Mouse (Mus musculus) ES-E14 (cell line): Measurements from ENCODE around the gene Mrln. TPM values are rescaled to one million over a fixed set of nuclear protein-coding genes. Genes with fewer than 3 reads are reported as not detected.

Experiments used
- DNase-seq: peaks from one replicate; pipeline ENCODE4 v3.0.0-alpha.2; 2013; ENCODE audit warnings: low read depth, low spot score
- H3K27ac ChIP-seq: 2 replicates; pipeline ENCODE4 v1.5.1; 2012; ENCODE audit warnings: low read depth, mild to moderate bottlenecking, low read length, moderate library complexity, mixed read lengths; ENCODE audit not compliant: poor library complexity, insufficient read depth, severe bottlenecking
- H3K36me3 ChIP-seq: 2 replicates; pipeline ENCODE4 v1.6.1; 2012; ENCODE audit warnings: mild to moderate bottlenecking, low read length, moderate library complexity, mixed read lengths; ENCODE audit not compliant: control insufficient read depth, poor library complexity, insufficient read depth, severe bottlenecking
- H3K4me1 ChIP-seq, 2 experiments: fragments of 150-350 bp in 1 of 2; sonication (generic) in 1 of 2; 2 replicates each; pipeline ENCODE4 v1.6.1; 2012; ENCODE audit warnings: low read length in 2 of 2, mild to moderate bottlenecking in 1 of 2, mixed read lengths in 1 of 2; ENCODE audit not compliant: control insufficient read depth in 2 of 2, insufficient read depth in 2 of 2, poor library complexity in 1 of 2
- H3K4me3 ChIP-seq, 2 experiments: fragments of 150-350 bp in 1 of 2; sonication (generic) in 1 of 2; 2 replicates each; pipeline ENCODE4 v1.5.1; 2012; ENCODE audit warnings: low read length in 2 of 2, low read depth in 1 of 2, mild to moderate bottlenecking in 1 of 2, mixed read lengths in 1 of 2; ENCODE audit not compliant: insufficient read depth in 1 of 2, poor library complexity in 1 of 2, severe bottlenecking in 1 of 2
- H3K9ac ChIP-seq: 2 replicates; pipeline ENCODE4 v1.6.1; 2012; ENCODE audit warnings: low read depth, mild to moderate bottlenecking, low read length, mixed read lengths; ENCODE audit not compliant: poor library complexity, insufficient read depth, severe bottlenecking
- H3K9me3 ChIP-seq: fragments of 150-350 bp; sonication (generic); 2 replicates; pipeline ENCODE4 v1.6.1; 2012; ENCODE audit warnings: low read depth, mild to moderate bottlenecking, low read length; ENCODE audit not compliant: control insufficient read depth, insufficient read depth
- CHD2 ChIP-seq: IDR thresholded peaks from 2 replicates; pipeline ENCODE4 v1.6.1; 2014; ENCODE audit warnings: mild to moderate bottlenecking, low read depth, low read length, inconsistent platforms
- HCFC1 ChIP-seq: IDR thresholded peaks from 2 replicates; pipeline ENCODE4 v1.6.1; 2012; ENCODE audit warnings: low read length, inconsistent platforms, borderline replicate concordance; ENCODE audit not compliant: insufficient read depth
- MAFK ChIP-seq: IDR thresholded peaks from 2 replicates; pipeline ENCODE4 v1.6.1; 2014; ENCODE audit warnings: mild to moderate bottlenecking, low read depth, low read length, inconsistent platforms; ENCODE audit not compliant: insufficient read depth
- ZC3H11A ChIP-seq: IDR thresholded peaks from 2 replicates; pipeline ENCODE4 v1.6.1; 2012; ENCODE audit warnings: low read depth, mild to moderate bottlenecking, inconsistent platforms, low read length, borderline replicate concordance
- ZNF384 ChIP-seq: IDR thresholded peaks from 2 replicates; pipeline ENCODE4 v1.6.1; 2012; ENCODE audit warnings: low read depth, low read length, inconsistent platforms
- in situ Hi-C, 2 experiments: fragments of 600-800 bp; cut with MboI; formaldehyde crosslinking; loops; one replicate each; pipeline ENCODE4 v1.15.1; 2025; ENCODE audit warnings: low sequenced_read_pairs in 2 of 2, inconsistent platforms in 1 of 2; ENCODE audit not compliant: unreplicated experiment in 2 of 2
- total RNA-seq: library from RNA; depleted of rRNA; stranded (reverse); fragments of 300-350 nt; gene quantifications from 2 replicates; pipeline ENCODE4 v1.2.3, GENCODE M21; 2012

Mrln gene
- total RNA-seq, 1 experiment, result not detected

DNA sequence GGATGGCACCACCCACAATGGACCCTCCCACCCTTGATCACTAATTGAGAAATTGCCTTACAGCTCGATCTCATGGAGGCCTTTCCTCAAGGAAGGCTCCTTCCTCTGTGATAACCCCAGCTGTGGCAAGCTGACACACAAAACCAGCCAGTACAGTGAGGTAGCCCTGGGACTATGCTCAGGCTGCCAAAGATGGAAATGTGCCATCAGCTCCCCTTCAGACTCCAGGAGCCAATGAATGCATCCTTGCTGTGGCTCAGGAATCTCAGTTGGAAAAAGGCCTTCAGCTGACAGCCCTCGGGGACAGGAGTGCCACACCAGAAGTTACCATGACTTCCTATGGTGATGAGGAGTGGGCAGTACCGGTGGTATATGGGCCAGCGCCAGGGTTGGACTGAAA lies 50.2 kb downstream of the Mrln start:
- in situ Hi-C loops, result no loop called here
- H3K27ac ChIP-seq, result no peak overlapping the region
- H3K9me3 ChIP-seq, result no peaks in the 10 kb centered on the region
- DNase-seq, result no peak
- no peak overlapping the region for H3K9ac ChIP-seq
- H3K36me3 ChIP-seq, result no peaks in the 10 kb centered on the region
- no peak overlapping the region for H3K4me3 ChIP-seq
- no peak for TF ChIP-seq ZC3H11A
- no peak for TF ChIP-seq CHD2
- TF ChIP-seq MAFK, result no peak
- no peak for TF ChIP-seq HCFC1
- TF ChIP-seq ZNF384, result no peak
- peaks cover 0 to 4% of the 10 kb centered on the region in 2 experiments; a peak in 2 of 4 replicates for H3K4me1 ChIP-seq

DNA sequence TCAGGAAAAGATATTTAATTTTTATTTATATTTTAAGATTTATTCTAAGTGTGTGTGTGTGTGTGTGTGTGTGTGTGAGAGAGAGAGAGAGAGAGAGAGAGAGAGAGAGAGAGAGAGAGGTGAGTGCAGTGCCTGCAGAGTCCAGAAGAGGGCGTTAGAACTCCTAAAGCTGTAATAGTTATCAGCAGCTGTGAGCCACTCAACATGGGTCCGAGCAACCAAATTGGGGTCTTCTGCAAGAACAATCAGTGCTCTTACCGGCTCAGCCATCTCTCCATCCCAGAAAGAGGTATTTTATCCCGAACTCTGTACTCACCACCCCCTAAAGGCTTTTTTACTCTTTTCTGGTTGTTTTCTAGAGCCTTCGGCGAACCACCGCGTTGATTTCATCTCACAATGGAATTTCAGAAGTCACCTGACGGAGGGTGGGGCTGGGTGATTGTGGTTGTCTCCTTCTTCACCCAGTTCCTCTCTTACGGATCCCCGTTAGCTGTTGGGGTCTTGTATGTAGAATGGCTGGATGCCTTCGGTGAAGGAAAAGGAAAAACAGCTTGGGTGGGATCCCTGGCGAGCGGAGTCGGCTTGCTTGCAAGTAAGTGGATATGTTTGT lies 51.2 kb downstream of the Mrln start:
- Histone ChIP-seq H3K27ac (no peak overlapping the region), H3K9me3 (no peaks in the 10 kb centered on the region), H3K36me3 (no peaks in the 10 kb centered on the region), H3K4me1 (peaks cover 0 to 4% of the 10 kb centered on the region in 2 experiments; a peak in 3 of 4 replicates), H3K9ac (no peak overlapping the region; the same call in 1 of the 2 replicates), H3K4me3 (peak overlapping the region in 1 of 2 experiments; percentile 53; a peak in 3 of 4 replicates)
- TF ChIP-seq ZC3H11A, result no peak
- TF ChIP-seq MAFK, result no peak
- no peak for TF ChIP-seq ZNF384
- no peak for TF ChIP-seq HCFC1
- TF ChIP-seq CHD2, result no peak
- no peak for DNase-seq
- in situ Hi-C loops, result no loop called here

DNA sequence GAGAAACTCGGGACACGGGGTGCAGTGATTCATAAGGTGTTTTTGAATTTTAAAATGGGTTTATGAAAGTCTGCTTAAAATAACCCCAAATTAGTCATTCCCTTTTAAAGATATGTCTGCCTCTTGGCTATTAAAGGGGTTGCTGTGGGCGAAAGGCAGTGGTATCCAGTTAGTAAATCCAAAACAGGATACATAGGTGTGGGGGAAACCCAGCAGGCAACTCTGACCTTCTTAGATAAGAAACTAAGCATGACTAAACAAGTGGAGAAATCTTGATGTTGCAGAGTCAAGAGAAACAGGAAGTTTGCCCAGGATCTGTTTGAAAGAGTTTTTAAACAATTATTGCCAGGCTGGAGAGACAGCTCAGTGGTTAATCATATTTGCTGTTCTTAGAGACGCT lies 52.6 kb downstream of the Mrln start:
- no peak for TF ChIP-seq ZC3H11A
- no peak for TF ChIP-seq MAFK
- TF ChIP-seq CHD2, result no peak
- no peak for TF ChIP-seq ZNF384
- TF ChIP-seq HCFC1, result no peak
- peaks cover 5 to 7% of the 10 kb centered on the region in 2 experiments; a peak in 3 of 4 replicates for H3K4me1 ChIP-seq
- in situ Hi-C loops, result no loop called here
- no peak overlapping the region for H3K27ac ChIP-seq
- DNase-seq, result no peak
- no peaks in the 10 kb centered on the region for H3K9me3 ChIP-seq
- no peak overlapping the region for H3K9ac ChIP-seq
- H3K4me3 ChIP-seq, result no peak overlapping the region
- H3K36me3 ChIP-seq, result no peaks in the 10 kb centered on the region

GRCm38 (mm10) chr10:70260904-70261303 lies 56.4 kb downstream of the Mrln start:
- Histone ChIP-seq H3K9me3 (no peaks in the 10 kb centered on the region), H3K4me1 (peaks cover 4 to 5% of the 10 kb centered on the region in 2 experiments; a peak in 3 of 4 replicates), H3K4me3 (no peak overlapping the region), H3K9ac (no peak overlapping the region), H3K36me3 (no peaks in the 10 kb centered on the region), H3K27ac (no peak overlapping the region)
- no peak for DNase-seq
- TF ChIP-seq MAFK (no peak), ZNF384 (peak; percentile 77)
- in situ Hi-C loops, result no loop called here
